Mouse (Mus musculus) G1E (cell line): Measurements from ENCODE around the gene Rgs6. TPM values are rescaled to one million over a fixed set of nuclear protein-coding genes. Genes with fewer than 3 reads are reported as not detected.

Experiments
- ATAC-seq: 2 replicates; pipeline ENCODE4 v1.8.0; 2016; ENCODE audit warnings: mild to moderate bottlenecking; ENCODE audit not compliant: insufficient number of reproducible peaks, poor library complexity, low FRiP score, severe bottlenecking; ENCODE audit errors: extremely low read depth
- DNase-seq: peaks from one replicate; pipeline ENCODE4 v3.0.0; 2012; ENCODE audit warnings: low spot score
- H3K27me3 ChIP-seq: 2 replicates; pipeline ENCODE4 v1.6.1; 2012; ENCODE audit warnings: mild to moderate bottlenecking, low read length, inconsistent platforms; ENCODE audit not compliant: insufficient read depth
- H3K36me3 ChIP-seq: replicated peaks from 2 replicates; pipeline ENCODE3; 2012; ENCODE audit warnings: mild to moderate bottlenecking, inconsistent platforms
- H3K4me1 ChIP-seq: 2 replicates; pipeline ENCODE4 v1.6.1; 2012; ENCODE audit warnings: low read depth, low read length, inconsistent platforms, mixed read lengths; ENCODE audit not compliant: insufficient read depth
- H3K4me3 ChIP-seq: 2 replicates; pipeline ENCODE4 v1.5.1; 2012; ENCODE audit warnings: low read depth, mild to moderate bottlenecking, inconsistent platforms, low read length, moderate library complexity, mixed read lengths
- H3K9me3 ChIP-seq: replicated peaks from 2 replicates; pipeline ENCODE4 v1.6.1; 2012; ENCODE audit warnings: inconsistent platforms
- CTCF ChIP-seq: IDR thresholded peaks from 2 replicates; pipeline ENCODE4 v1.5.1; 2012; ENCODE audit warnings: low read depth, low read length, inconsistent platforms, mixed read lengths
- GATA1 ChIP-seq: IDR thresholded peaks from 2 replicates; pipeline ENCODE4 v1.6.1; 2012; ENCODE audit warnings: borderline replicate concordance, low read length, inconsistent platforms, mixed read lengths
- GATA2 ChIP-seq: IDR thresholded peaks from 2 replicates; pipeline ENCODE4 v1.6.1; 2012; ENCODE audit warnings: low read depth, low read length, inconsistent platforms, borderline replicate concordance
- POLR2AphosphoS5 ChIP-seq: IDR thresholded peaks from 2 replicates; pipeline ENCODE4 v1.6.1; 2012; ENCODE audit warnings: low read depth, low read length, inconsistent platforms; ENCODE audit not compliant: insufficient replicate concordance
- TAL1 ChIP-seq: conservative IDR thresholded peaks from 2 replicates; pipeline ENCODE4 v1.6.1; 2012; ENCODE audit warnings: low read depth, low read length, inconsistent platforms, mixed read lengths
- polyA plus RNA-seq: library from polyadenylated mRNA; stranded (reverse); fragments of >175 nt; gene quantifications from 2 replicates; pipeline ENCODE4 v1.2.3, GENCODE M21; 2012
- total RNA-seq, 2 experiments: library from RNA; stranded (forward) in 1 of 2; stranded (reverse) in 1 of 2; fragments of 200-1000 nt in 1 of 2; fragments of >200 nt in 1 of 2; fragmentation: Nextera tagmentation in 1 of 2; gene quantifications; 2 replicates each; pipeline ENCODE4 v1.2.3; 2014 to 2017

Rgs6 gene
- total and polyA plus RNA-seq, 3 experiments, result 0.44 TPM; not detected in 2

GRCm38 (mm10) chr12:82921287-82922015 is 333.4 kb downstream of the Rgs6 start:
- no peak for ATAC-seq

GRCm38 (mm10) chr12:82922856-82923506 is 334.9 kb downstream of the Rgs6 start:
- Histone ChIP-seq H3K9me3 (no peaks in the 10 kb centered on the region), H3K4me3 (no peak overlapping the region), H3K36me3 (no peaks in the 10 kb centered on the region), H3K27me3 (peaks cover 14% of the 10 kb centered on the region), H3K4me1 (no peaks in the 10 kb centered on the region)
- ATAC-seq (no peak), DNase-seq (no peak)
- TF ChIP-seq POLR2AphosphoS5, result no peak
- no peak for TF ChIP-seq TAL1
- TF ChIP-seq CTCF, result no peak
- TF ChIP-seq GATA2, result no peak
- no peak for TF ChIP-seq GATA1

More at GRCm38 (mm10) chr12:82921287-82922015, 333.4 kb downstream of the Rgs6 start:
- Histone ChIP-seq H3K36me3 (no peaks in the 10 kb centered on the region), H3K4me1 (no peaks in the 10 kb centered on the region), H3K4me3 (no peak overlapping the region), H3K27me3 (peaks cover 17% of the 10 kb centered on the region), H3K9me3 (no peaks in the 10 kb centered on the region)
- TF ChIP-seq POLR2AphosphoS5, result no peak
- no peak for TF ChIP-seq GATA1
- no peak for DNase-seq

- Histone ChIP-seq H3K36me3 (no peaks in the 10 kb centered on the region), H3K9me3 (no peaks in the 10 kb centered on the region), H3K4me1 (no peaks in the 10 kb centered on the region), H3K27me3 (peaks cover 19% of the 10 kb centered on the region), H3K4me3 (no peak overlapping the region)
- DNase-seq, result no peak
- ATAC-seq, result no peak
- TF ChIP-seq GATA1, result no peak
- TF ChIP-seq TAL1, result no peak
- TF ChIP-seq POLR2AphosphoS5, result no peak
Measured at GRCm38 (mm10) chr12:82932706-82933461, 344.8 kb downstream of the Rgs6 start.

GRCm38 (mm10) chr12:82935121-82935762 is 347.1 kb downstream of the Rgs6 start:
- H3K9me3 ChIP-seq, result no peaks in the 10 kb centered on the region
- H3K4me3 ChIP-seq, result no peak overlapping the region
- DNase-seq, result no peak
- H3K36me3 ChIP-seq, result no peaks in the 10 kb centered on the region
- peaks cover 25% of the 10 kb centered on the region for H3K27me3 ChIP-seq
- H3K4me1 ChIP-seq, result no peaks in the 10 kb centered on the region
- no peak for ATAC-seq
- TF ChIP-seq TAL1, result no peak
- TF ChIP-seq CTCF, result no peak
- TF ChIP-seq GATA1, result no peak
- no peak for TF ChIP-seq GATA2
- TF ChIP-seq POLR2AphosphoS5, result no peak

- no peak for DNase-seq
- Histone ChIP-seq H3K36me3 (no peaks in the 10 kb centered on the region), H3K4me1 (no peaks in the 10 kb centered on the region), H3K27me3 (peaks cover 23% of the 10 kb centered on the region), H3K4me3 (no peak overlapping the region), H3K9me3 (no peaks in the 10 kb centered on the region)
- TF ChIP-seq TAL1 (no peak), GATA1 (no peak), CTCF (no peak), POLR2AphosphoS5 (no peak), GATA2 (no peak)
- no peak for ATAC-seq
Measured at GRCm38 (mm10) chr12:82935767-82936166, 347.7 kb downstream of the Rgs6 start.

- no peaks in the 10 kb centered on the region for H3K4me1 ChIP-seq
- no peak overlapping the region for H3K4me3 ChIP-seq
- no peaks in the 10 kb centered on the region for H3K36me3 ChIP-seq
- DNase-seq (no peak), ATAC-seq (no peak)
- H3K9me3 ChIP-seq, result no peaks in the 10 kb centered on the region
- TF ChIP-seq GATA2, result no peak
- TF ChIP-seq GATA1, result no peak
- TF ChIP-seq TAL1, result no peak
- TF ChIP-seq POLR2AphosphoS5, result no peak
- TF ChIP-seq CTCF, result no peak
- H3K27me3 ChIP-seq, result peaks cover 35% of the 10 kb centered on the region
Measured at GRCm38 (mm10) chr12:82940461-82940860, 352.4 kb downstream of the Rgs6 start.
